10 mouse cellular contexts compared by ENCODE assay signal in the genomic region with DNA sequence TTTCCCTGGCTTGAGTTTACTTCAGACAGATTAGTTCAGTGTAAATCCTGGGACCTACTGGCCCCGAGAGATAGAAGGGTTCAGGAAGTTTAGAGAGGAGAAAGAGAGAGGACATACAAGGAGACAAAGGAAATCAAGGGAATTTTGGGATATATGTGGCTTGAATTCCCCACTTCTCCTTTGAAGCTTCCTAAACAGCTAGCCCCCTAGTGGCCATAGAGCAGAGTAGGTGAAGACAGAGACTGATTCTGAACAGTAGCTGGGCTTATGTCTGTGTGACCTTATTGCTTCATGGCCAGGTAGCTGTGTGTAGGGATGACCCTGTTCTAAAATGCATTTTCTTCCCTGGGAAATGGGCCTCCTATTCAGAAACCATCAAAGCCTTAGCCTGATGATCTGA.
A peak's percentile ranks its signal among the peaks of the same experiment; 100 is the strongest.
DNase-seq lines count a peak whose midpoint lies in the region; ATAC-seq and TF ChIP-seq lines count a peak whose summit lies in the region.
"Had no signal": no experiment of that assay in that cellular context is flagged by ENCODE, and none has a peak within 500 bp of the region (broad histone marks: within the 10 kb centered on the region; RNA-seq: fewer than 3 reads in every experiment).

No protein-coding gene starts in this region.

- no peak overlapping the region for H3K9ac ChIP-seq in embryonic facial prominence, embryonic 11.5 days (replicated peaks; ENCODE audit: low read length)
- H3K9ac ChIP-seq in CH12.LX (ENCODE audit: insufficient read depth, low read depth), result no peak overlapping the region
- no peak overlapping the region for H3K9ac ChIP-seq in embryonic facial prominence, embryonic 14.5 days (ENCODE audit: low read depth, low read length)
- H3K9ac ChIP-seq: liver, embryonic 13.5 days had no signal

- no peaks in the 10 kb centered on the region for H3K4me1 ChIP-seq in embryonic facial prominence, embryonic 11.5 days (ENCODE audit: control insufficient read depth, insufficient read depth, low read length)
- H3K4me1 ChIP-seq in embryonic facial prominence, embryonic 10.5 days, result no peaks in the 10 kb centered on the region
- H3K4me1 ChIP-seq in CH12.LX (ENCODE audit: control insufficient read depth in 1 of 2, insufficient read depth in 2 of 2), result no peaks in the 10 kb centered on the region
- H3K4me1 ChIP-seq in embryonic facial prominence, embryonic 14.5 days (ENCODE audit: control insufficient read depth, insufficient read depth, low read length), result no peaks in the 10 kb centered on the region
- H3K4me1 ChIP-seq: liver, embryonic 13.5 days had no signal

- DNase-seq in embryonic facial prominence, embryonic 11.5 days (ENCODE audit: low spot score), result peak; percentile 69
- no peak for DNase-seq in embryonic facial prominence, embryonic 10.5 days (ENCODE audit: low spot score)
- no peak for DNase-seq in layer of hippocampus, adult 2 months (ENCODE audit: low spot score in 2 of 2)
- DNase-seq in layer of hippocampus, adult 18-20 months (ENCODE audit: low spot score in 2 of 2), result no peak
- DNase-seq in CH12.LX (ENCODE audit: extremely low read depth), result peak; percentile 16
- DNase-seq in embryonic facial prominence, embryonic 14.5 days (ENCODE audit: low spot score), result peak; percentile 61
- no peak for DNase-seq in right cerebral cortex, adult 18-20 months
- DNase-seq: heart, postnatal 14 days; liver, embryonic 13.5 days had no signal

- no peak for TF ChIP-seq POLR2A in CH12.LX (IDR thresholded peaks at IDR 0.05; ENCODE audit: low read depth, low read length)

- ATAC-seq in embryonic facial prominence, embryonic 11.5 days (replicated peaks; ENCODE audit: insufficient number of reproducible peaks, low FRiP score, low TSS enrichment, low read depth), result no peak
- ATAC-seq in embryonic facial prominence, embryonic 14.5 days (ENCODE audit: low read depth), result no peak
- ATAC-seq in erythroblast, adult 5-6 weeks (replicated peaks; ENCODE audit: low FRiP score, poor library complexity, severe bottlenecking), result no peak

- H3K79me2 ChIP-seq in CH12.LX (replicated peaks; ENCODE audit: control insufficient read depth, extremely low read depth, insufficient read depth, poor library complexity, severe bottlenecking), result no peaks in the 10 kb centered on the region

- H3K4me3 ChIP-seq in embryonic facial prominence, embryonic 11.5 days (ENCODE audit: low read depth, low read length), result no peak overlapping the region
- no peak overlapping the region for H3K4me3 ChIP-seq in embryonic facial prominence, embryonic 10.5 days
- no peak overlapping the region for H3K4me3 ChIP-seq in layer of hippocampus, adult 2 months
- no peak overlapping the region for H3K4me3 ChIP-seq in CH12.LX (replicated peaks in 1 of 3; ENCODE audit: low read depth in 2 of 3, low read length in 2 of 3, poor library complexity in 1 of 3)
- H3K4me3 ChIP-seq in embryonic facial prominence, embryonic 14.5 days (ENCODE audit: low read depth, low read length), result no peak overlapping the region
- H3K4me3 ChIP-seq: liver, embryonic 13.5 days had no signal

- TF ChIP-seq RAD21 in CH12.LX (IDR thresholded peaks at IDR 0.05; ENCODE audit: low read depth, low read length), result peak; percentile 18

- in situ Hi-C loops in CH12.LX (cut with MboI; ENCODE audit: low pct_ligation_motif_present, low pct_unique_long_range_greater_than_20kb, low sequenced_read_pairs), result no loop called here

- TF ChIP-seq CTCF in layer of hippocampus, adult 2 months (conservative IDR thresholded peaks at IDR 0.05), result peak; percentile 79
- peak; percentile 70 to 86 for TF ChIP-seq CTCF in CH12.LX (conservative IDR thresholded peaks at IDR 0.05 in 1 of 2, IDR thresholded peaks at IDR 0.05 in 1 of 2; ENCODE audit: low read depth in 2 of 2, low read length in 2 of 2)

- WGBS in embryonic facial prominence, embryonic 11.5 days, result 30% methylated on average over 1 of the region's 1 CpGs
- 62% methylated on average over 1 of the region's 1 CpGs for WGBS in embryonic facial prominence, embryonic 10.5 days
- 63% methylated on average over 1 of the region's 1 CpGs for WGBS in embryonic facial prominence, embryonic 14.5 days

- H3K4me2 ChIP-seq in embryonic facial prominence, embryonic 11.5 days (ENCODE audit: low read depth, low read length), result no peak overlapping the region
- no peak overlapping the region for H3K4me2 ChIP-seq in CH12.LX (ENCODE audit: insufficient read depth, low read depth, poor library complexity, severe bottlenecking)
- H3K4me2 ChIP-seq in embryonic facial prominence, embryonic 14.5 days (ENCODE audit: low read depth, low read length), result no peak overlapping the region
- H3K4me2 ChIP-seq: liver, embryonic 13.5 days had no signal

- H3K27ac ChIP-seq in embryonic facial prominence, embryonic 11.5 days (replicated peaks; ENCODE audit: low read depth, low read length), result no peak overlapping the region
- H3K27ac ChIP-seq in embryonic facial prominence, embryonic 10.5 days (replicated peaks), result no peak overlapping the region
- no peak overlapping the region for H3K27ac ChIP-seq in layer of hippocampus, adult 2 months
- H3K27ac ChIP-seq in CH12.LX (ENCODE audit: insufficient read depth, low read depth), result no peak overlapping the region
- H3K27ac ChIP-seq in embryonic facial prominence, embryonic 14.5 days (replicated peaks; ENCODE audit: low read depth, low read length), result no peak overlapping the region
- H3K27ac ChIP-seq: liver, embryonic 13.5 days had no signal

- H3K36me3 ChIP-seq in embryonic facial prominence, embryonic 11.5 days (replicated peaks; ENCODE audit: control insufficient read depth, insufficient read depth, low read depth, low read length), result no peaks in the 10 kb centered on the region
- H3K36me3 ChIP-seq in embryonic facial prominence, embryonic 10.5 days (replicated peaks), result no peaks in the 10 kb centered on the region
- no peaks in the 10 kb centered on the region for H3K36me3 ChIP-seq in CH12.LX (replicated peaks in 1 of 2; ENCODE audit: control insufficient read depth in 1 of 2, insufficient read depth in 1 of 2, low read length in 1 of 2)
- H3K36me3 ChIP-seq in embryonic facial prominence, embryonic 14.5 days (ENCODE audit: control insufficient read depth, insufficient read depth, low read length), result no peaks in the 10 kb centered on the region
- H3K36me3 ChIP-seq: liver, embryonic 13.5 days had no signal

- no peaks in the 10 kb centered on the region for H3K9me3 ChIP-seq in embryonic facial prominence, embryonic 11.5 days (replicated peaks; ENCODE audit: control insufficient read depth, low read length)
- H3K9me3 ChIP-seq in embryonic facial prominence, embryonic 10.5 days, result no peaks in the 10 kb centered on the region
- H3K9me3 ChIP-seq in CH12.LX (replicated peaks; ENCODE audit: low read length), result no peaks in the 10 kb centered on the region
- no peaks in the 10 kb centered on the region for H3K9me3 ChIP-seq in embryonic facial prominence, embryonic 14.5 days (ENCODE audit: control insufficient read depth, low read length)
- H3K9me3 ChIP-seq: liver, embryonic 13.5 days had no signal

- dilution Hi-C loops in CH12.LX (cut with MboI; ENCODE audit: extremely low pct_ligation_motif_present, extremely low pct_unique_long_range_greater_than_20kb, low sequenced_read_pairs), result no loop called here

- TF ChIP-seq EP300 in CH12.LX (IDR thresholded peaks at IDR 0.05; ENCODE audit: low read length), result no peak

- H3K27me3 ChIP-seq in embryonic facial prominence, embryonic 11.5 days (ENCODE audit: control insufficient read depth, insufficient read depth, low read length), result no peaks in the 10 kb centered on the region
- no peaks in the 10 kb centered on the region for H3K27me3 ChIP-seq in embryonic facial prominence, embryonic 10.5 days (replicated peaks; ENCODE audit: low read depth, poor library complexity, severe bottlenecking)
- H3K27me3 ChIP-seq in CH12.LX (replicated peaks), result peaks cover 7% of the 10 kb centered on the region
- H3K27me3 ChIP-seq in embryonic facial prominence, embryonic 14.5 days (replicated peaks; ENCODE audit: control insufficient read depth, insufficient read depth, low read length), result no peaks in the 10 kb centered on the region
- H3K27me3 ChIP-seq: liver, embryonic 13.5 days had no signal

TF ChIP-seq in CH12.LX, 34 proteins besides CTCF, POLR2A, EP300 and RAD21:
- TF ChIP-seq CHD1 (IDR thresholded peaks at IDR 0.05; ENCODE audit: low read depth, low read length), result no peak
- TF ChIP-seq SIN3A (IDR thresholded peaks at IDR 0.05; ENCODE audit: low read length), result no peak
- no peak for TF ChIP-seq USF2 (conservative IDR thresholded peaks at IDR 0.05; ENCODE audit: low read depth, low read length)
- TF ChIP-seq MYC (IDR thresholded peaks at IDR 0.05; ENCODE audit: low read depth, low read length), result no peak
- peak; percentile 62 for TF ChIP-seq SMC3 (IDR thresholded peaks at IDR 0.05; ENCODE audit: low read depth, low read length)
- TF ChIP-seq RCOR1 (conservative IDR thresholded peaks at IDR 0.05; ENCODE audit: low read depth, low read length), result no peak

Comparison
In these comparisons a context has a peak if more than half of its experiments do, and no peak if none do; other contexts are left out.
1. DNase-seq: peak in embryonic facial prominence, embryonic 11.5 days (single experiment), CH12.LX (single experiment) and embryonic facial prominence, embryonic 14.5 days (single experiment); none in embryonic facial prominence, embryonic 10.5 days (single experiment), layer of hippocampus, adult 2 months (0 of 2), layer of hippocampus, adult 18-20 months (0 of 2) and right cerebral cortex, adult 18-20 months (single experiment).